Mouse (Mus musculus) spleen, postnatal 14 days (tissue): ENCODE measurements at regions not wholly inside any gene's neighbourhood (a gene's known extent, or its start where the extent isn't known, plus 50 kb on each side); places are given as distances from the start of the nearest gene placed in this dataset.

Experiments used
- DNase-seq, 2 experiments: peaks; one replicate each; pipeline ENCODE4 v3.0.0; 2021 to 2022; ENCODE audit warnings: low spot score in 2 of 2

DNA sequence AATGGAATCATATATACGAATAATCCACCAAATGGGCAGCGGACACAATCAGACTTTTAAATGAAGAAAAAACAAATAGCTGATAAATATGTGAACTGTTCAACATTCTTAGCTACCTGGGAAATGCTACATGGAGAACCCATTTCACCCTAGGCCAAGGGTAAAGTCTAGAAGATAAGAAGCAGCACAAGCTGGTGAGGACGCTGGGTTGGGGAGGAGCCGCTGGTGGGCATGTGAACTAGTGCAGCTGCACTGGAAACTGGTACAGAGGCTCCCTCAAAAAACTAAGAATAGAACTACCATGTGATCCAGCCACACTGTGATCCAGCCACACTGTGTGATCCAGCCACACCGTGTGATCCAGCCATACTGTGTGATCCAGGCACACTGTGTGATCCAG lies 198.8 kb upstream of the Bmper start:
- DNase-seq, result no peak

DNA sequence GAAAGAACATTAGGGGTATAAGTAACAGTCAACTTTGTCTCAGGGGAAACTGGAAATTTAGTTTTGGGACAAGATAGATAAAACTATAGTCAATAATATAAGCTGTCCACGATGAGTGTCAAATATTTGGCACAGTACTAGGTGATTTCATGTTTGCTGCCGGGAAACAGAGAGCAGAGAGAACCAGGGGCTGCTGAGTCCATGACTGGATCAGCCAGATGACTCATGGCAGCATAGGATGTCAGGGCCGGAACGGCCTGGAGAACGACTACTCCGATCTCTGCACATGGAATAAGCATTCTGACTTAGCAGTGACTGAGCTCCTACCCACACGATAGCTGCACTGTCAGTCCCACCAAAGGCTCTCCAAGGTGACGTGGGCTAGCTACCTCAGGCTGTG lies 197.6 kb upstream of the Bmper start:
- no peak for DNase-seq

DNA sequence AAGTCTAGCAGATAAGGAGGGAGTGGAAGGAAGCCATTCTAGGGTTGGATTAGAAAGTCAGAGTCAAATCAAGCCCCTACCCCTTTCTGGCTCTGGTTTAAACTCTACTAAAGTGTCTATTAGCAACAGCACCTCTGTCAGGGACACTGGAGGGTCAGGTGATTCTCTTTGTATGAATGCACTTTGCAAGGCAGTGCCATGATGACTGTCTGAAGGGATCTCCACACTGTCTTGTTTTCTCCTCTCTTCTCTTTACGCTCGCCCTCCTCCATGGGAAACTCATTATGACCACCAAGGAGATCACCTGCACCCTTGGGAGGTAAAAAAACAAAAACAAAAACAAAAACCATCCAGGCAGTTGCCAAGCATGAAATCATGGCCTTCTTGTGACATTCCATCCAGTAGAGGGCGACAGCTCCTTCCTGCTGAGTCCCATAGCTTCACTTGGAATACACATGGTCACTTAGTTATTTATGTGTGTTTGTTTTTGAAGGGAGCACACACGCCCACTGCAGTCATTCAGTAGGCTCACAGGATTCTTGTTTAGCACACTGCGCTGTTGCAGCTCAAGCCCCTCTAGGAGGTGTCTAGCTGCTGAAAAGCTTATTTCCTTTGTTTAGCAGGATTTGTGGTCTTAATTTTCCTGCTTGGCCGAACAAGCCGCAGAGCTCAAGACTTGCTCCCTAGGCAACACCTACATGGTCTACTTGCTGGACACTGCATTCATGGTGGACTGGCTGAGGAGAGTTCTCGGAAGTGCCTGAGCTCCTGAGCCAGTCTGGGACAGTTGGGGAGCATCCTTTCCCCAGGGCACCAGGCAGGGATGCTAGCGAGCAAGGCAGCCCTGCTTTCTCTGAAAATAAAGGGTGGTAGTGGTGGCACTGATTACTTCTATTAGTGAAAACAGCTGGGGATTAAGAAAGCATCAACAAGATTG lies 195.2 kb upstream of the Bmper start:
- DNase-seq, result peak in 1 of 2 experiments; percentile 10

DNA sequence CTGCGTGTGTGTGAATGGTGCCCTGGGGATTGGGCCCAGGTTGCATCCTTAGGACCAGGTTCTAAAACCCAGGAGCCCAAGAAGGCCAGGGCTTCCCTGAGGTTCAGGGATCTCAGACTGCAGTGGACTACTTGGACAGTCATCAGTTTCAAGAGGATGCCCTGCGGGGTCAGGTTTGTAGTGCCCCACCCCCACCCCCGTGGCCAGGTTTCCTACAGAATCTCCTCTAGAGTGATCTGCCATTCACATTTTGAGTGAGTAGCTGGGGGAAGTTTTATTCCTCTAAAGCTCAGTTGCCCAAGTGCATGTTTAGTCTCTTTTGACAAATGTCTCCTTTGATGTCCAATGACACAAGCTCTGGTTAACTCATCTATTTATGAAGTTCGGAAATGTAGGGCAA lies 193.5 kb upstream of the Bmper start:
- DNase-seq, result no peak

- DNase-seq, result no peak
Measured at GRCm38 (mm10) chr9:23030138-23030537, 192.7 kb upstream of the Bmper start.

GRCm38 (mm10) chr9:23030546-23030945 lies 192.3 kb upstream of the Bmper start:
- no peak for DNase-seq

DNA sequence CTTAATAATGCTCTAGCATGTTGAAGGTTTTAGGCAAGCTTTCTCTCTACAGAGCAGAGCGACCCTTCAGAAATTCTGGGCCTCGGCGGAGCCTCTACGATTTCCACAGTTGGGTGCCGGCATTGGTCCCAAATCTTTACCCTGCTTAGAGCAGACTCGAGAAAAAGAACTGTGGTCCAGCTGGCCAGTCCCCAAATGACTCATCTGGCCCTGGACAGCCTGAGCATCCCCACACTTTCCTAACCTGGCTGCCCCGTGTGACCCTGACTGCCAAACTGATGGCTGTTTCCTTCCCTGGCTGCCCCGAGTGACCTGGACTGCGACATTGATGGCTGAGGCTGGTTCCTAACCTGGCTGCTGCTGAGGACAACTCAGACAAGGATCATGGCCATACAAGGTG lies 191.0 kb upstream of the Bmper start:
- no peak for DNase-seq

DNA sequence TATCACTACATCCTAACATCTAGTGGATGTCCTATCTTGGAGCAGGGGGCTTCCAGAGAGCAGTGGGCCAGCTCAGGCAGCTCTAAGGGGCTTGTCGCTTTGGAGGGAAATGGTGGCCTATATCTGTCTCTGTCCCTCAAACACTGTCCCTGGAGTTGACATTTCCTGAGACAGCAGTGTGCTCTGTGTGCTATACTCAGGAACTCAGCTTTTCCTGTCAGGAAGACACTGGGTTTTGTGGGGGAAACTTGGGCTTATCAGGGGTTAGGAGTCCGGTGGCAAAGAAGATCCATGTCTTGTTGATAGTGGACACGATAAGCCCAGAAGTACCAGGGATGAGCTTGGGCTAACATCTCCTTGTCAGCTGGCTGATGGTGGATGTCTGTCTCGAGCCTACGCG lies 187.6 kb upstream of the Bmper start:
- DNase-seq, result no peak

GRCm38 (mm10) chr9:23035901-23036610 lies 186.8 kb upstream of the Bmper start:
- no peak for DNase-seq

DNA sequence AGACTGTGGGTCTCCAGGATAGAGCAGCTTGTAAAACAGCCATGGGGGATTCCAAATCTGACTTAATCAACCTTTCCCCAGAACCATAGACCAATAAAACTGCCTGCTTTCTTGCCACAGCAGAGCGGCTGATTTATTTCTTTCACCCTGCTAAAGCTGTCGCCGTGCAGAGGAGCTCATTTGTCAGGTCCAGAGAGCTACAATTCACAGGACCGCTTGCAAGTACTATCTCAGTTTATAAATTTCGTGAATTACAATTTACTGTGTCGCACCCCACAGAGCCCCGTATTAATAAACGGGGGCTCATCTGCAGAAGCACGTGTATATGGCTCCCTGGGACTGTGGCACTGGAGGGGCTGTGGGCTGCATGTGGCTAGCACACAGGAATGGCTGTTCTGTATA lies 185.4 kb upstream of the Bmper start:
- no peak for DNase-seq

GRCm38 (mm10) chr9:23039588-23039987 lies 183.3 kb upstream of the Bmper start:
- DNase-seq, result no peak

DNA sequence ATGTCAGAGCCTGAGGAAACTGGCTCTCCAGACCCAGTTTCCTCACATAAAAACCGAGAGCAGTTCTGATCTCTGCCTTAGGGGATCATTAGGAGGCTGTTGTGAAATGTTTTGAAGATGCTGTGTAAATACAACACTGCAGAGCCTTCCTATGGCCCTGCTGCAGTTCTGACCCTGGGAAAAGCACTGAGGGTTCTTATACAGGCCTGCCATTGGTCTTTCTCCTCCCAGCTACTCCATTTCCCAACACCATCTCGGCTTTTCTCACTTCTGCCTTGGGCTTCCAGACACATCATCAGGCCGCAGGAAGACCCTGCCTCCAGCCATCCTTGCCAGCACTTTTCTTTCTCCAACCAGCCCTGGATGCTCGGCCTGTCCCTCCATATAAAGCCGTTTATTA lies 181.9 kb upstream of the Bmper start:
- DNase-seq, result no peak

DNA sequence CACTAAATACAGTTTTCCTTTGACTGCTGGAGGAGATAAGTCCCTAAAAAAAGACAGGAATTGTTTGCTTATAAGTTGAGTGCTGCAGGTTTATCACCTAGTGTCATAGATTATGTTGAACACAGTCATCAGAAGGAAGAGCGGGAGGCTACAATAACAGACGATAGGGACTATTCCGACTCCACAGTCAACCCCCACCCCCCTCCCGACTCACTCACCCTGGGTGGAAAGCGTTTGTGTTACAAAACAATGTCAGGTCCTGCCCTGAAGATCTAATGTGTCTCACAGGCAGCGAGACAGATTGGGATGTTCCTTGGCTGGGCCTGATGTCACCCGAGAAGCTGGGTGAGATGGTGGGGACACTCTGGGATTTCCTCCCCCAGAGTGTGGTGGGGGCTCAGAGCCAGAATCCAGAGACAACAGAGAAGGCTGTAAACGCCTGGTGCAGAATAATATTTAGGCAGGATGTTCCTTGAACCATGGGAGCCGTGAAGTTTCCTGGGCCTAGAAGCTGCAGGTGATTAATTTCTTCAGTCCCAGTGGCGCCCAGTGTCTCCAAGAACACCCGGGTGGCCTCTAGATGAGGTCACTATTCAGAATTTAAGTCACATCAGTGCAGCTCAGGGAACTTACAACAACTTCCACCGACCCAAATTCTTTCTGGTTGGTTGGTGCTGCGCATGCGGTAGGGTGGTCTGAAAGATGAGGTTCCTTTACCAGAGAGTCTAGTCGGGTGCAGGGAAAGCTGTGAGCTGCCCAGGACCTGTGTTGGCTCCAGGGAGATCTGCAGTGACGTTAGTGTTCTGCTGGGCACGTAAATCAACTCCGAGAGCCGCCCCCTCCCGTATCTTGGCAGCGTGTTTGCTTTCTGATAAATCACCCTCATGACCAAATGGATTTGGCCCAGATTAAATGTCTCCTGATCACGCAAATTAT lies 181.1 kb upstream of the Bmper start:
- DNase-seq, result no peak

DNA sequence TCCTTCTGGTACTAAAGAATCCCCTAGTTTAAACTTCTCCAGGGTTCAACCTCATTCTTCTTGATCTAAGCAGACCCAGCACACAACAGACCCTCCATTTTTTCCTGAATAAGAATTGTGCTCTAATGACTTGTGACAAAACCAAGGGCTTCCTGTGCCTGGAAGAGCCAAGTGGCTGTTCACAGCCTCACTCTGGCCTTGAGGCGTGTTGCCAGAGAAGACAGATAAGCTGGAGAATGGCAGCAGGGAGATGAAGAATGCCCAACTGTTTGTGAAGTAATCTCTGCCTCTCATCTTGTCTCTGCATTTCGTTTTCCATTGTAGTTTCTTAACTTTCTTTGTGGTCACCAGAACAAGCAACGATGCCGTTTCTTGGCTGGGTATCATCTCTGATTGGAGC lies 179.9 kb upstream of the Bmper start:
- DNase-seq, result no peak

- no peak for DNase-seq
Measured at GRCm38 (mm10) chr9:23045486-23045885, 177.4 kb upstream of the Bmper start.

- no peak for DNase-seq
Measured at GRCm38 (mm10) chr9:23050751-23051150, 172.1 kb upstream of the Bmper start.

- no peak for DNase-seq
Measured at GRCm38 (mm10) chr9:23059526-23059925, 163.3 kb upstream of the Bmper start.

DNA sequence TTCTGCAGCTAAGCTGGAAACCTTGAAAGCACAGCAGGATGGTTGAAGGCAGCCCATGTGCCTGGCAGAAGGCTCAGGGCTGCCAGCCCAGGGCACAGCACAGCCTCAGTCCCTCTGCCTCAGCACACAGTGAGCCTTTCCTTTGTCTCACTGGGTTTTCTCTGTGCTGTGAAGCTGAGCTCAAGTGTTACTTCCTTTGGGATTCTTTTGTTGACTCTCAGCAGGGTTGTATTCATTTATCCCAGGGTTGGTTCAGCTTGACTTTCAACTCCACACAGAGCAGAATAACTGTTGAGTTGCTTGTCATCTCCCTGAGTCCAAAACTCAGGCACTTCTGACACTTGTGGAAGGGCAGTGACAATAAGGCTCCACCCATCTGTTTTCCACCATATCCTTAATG lies 162.3 kb upstream of the Bmper start:
- no peak for DNase-seq

GRCm38 (mm10) chr9:23061179-23061929 lies 161.5 kb upstream of the Bmper start:
- no peak for DNase-seq

GRCm38 (mm10) chr9:23062057-23062655 lies 160.7 kb upstream of the Bmper start:
- DNase-seq, result no peak
